Mouse (Mus musculus) thymus, adult 2 months (tissue): Measurements from ENCODE around the gene Gstm3. TPM values are rescaled to one million over a fixed set of nuclear protein-coding genes. Genes with fewer than 3 reads are reported as not detected.
"Not testable (repeated sequence)": the region's sequence is repeated elsewhere in the genome, so short reads cannot be mapped to it uniquely, and the experiment has no call there.

Experiments used
- DNase-seq: peaks from one replicate; pipeline ENCODE4 v3.0.0; 2021
- H3K27ac ChIP-seq: fragments of 200-500 bp; 2 replicates; pipeline ENCODE4 v1.5.1; 2012; ENCODE audit warnings: low read length, control low read depth; ENCODE audit not compliant: control insufficient read depth, insufficient read depth
- H3K27me3 ChIP-seq: fragments of 200-500 bp; 2 replicates; pipeline ENCODE4 v1.6.1; 2012; ENCODE audit warnings: mild to moderate bottlenecking, low read length, moderate library complexity, mixed read lengths; ENCODE audit not compliant: control insufficient read depth, insufficient read depth
- H3K36me3 ChIP-seq: fragments of 200-500 bp; 2 replicates; pipeline ENCODE4 v1.6.1; 2012; ENCODE audit warnings: mild to moderate bottlenecking, low read length, moderate library complexity; ENCODE audit not compliant: control insufficient read depth, insufficient read depth
- H3K4me1 ChIP-seq: fragments of 200-500 bp; replicated peaks from 2 replicates; pipeline ENCODE4 v1.6.1; 2012; ENCODE audit warnings: low read length; ENCODE audit not compliant: control insufficient read depth, insufficient read depth
- H3K4me3 ChIP-seq: fragments of 200-500 bp; 2 replicates; pipeline ENCODE4 v1.5.1; 2012; ENCODE audit warnings: mild to moderate bottlenecking, low read length, control low read depth, moderate library complexity; ENCODE audit not compliant: control insufficient read depth, insufficient read depth
- CTCF ChIP-seq: fragments of 200-500 bp; IDR thresholded peaks from 2 replicates; pipeline ENCODE4 v1.5.1; 2012; ENCODE audit warnings: mild to moderate bottlenecking, control low read depth, low read length, moderate library complexity, borderline replicate concordance; ENCODE audit not compliant: control insufficient read depth, poor library complexity, insufficient read depth; ENCODE audit errors: extremely low read depth
- POLR2A ChIP-seq: fragments of 200-500 bp; IDR thresholded peaks from 2 replicates; pipeline ENCODE4 v1.6.1; 2012; ENCODE audit warnings: mild to moderate bottlenecking, low read length, control low read depth, moderate library complexity; ENCODE audit not compliant: control insufficient read depth, poor library complexity, insufficient read depth; ENCODE audit errors: extremely low read depth
- WGBS: fragments of 180-500 bp; shearing (Covaris S2); methylation state at CpG from one replicate; pipeline ENCODE4 v1.1.7; 2018; 5-methylcytosine and 5-hydroxymethylcytosine counted together
- polyA plus RNA-seq: library from polyadenylated mRNA; depleted of rRNA; stranded (reverse); fragments of >200 nt; gene quantifications from 2 replicates; pipeline ENCODE4 v1.2.3, GENCODE M21; 2012

Gstm3 gene
- polyA plus RNA-seq, 1 experiment, result 1.2 TPM

DNA sequence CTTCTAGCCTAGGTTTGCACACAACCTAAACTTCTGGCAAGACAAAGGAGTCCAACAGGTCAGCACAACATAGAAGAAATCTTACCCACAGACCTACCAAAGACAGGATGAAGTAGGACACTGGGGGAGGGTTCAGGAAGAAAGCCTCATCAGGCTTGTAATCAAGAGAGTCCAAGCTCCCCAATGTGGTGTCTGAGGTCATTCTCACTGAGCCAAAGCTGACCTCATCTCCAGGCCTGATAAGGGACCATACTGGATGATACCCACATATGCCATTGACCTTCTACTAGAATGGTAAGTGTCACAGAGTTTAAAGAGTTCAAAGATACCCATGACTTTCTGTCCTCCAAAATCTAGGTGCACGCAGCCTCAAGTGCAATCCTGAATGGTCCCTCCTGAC, 5.2 kb upstream of the Gstm3 start:
- Histone ChIP-seq H3K27ac (no peak overlapping the region), H3K4me3 (no peak overlapping the region), H3K36me3 (no peaks in the 10 kb centered on the region), H3K27me3 (no peaks in the 10 kb centered on the region), H3K4me1 (no peaks in the 10 kb centered on the region)
- 97% methylated on average over 1 of the region's 1 CpGs for WGBS
- DNase-seq, result no peak
- TF ChIP-seq POLR2A (no peak), CTCF (no peak)

DNA sequence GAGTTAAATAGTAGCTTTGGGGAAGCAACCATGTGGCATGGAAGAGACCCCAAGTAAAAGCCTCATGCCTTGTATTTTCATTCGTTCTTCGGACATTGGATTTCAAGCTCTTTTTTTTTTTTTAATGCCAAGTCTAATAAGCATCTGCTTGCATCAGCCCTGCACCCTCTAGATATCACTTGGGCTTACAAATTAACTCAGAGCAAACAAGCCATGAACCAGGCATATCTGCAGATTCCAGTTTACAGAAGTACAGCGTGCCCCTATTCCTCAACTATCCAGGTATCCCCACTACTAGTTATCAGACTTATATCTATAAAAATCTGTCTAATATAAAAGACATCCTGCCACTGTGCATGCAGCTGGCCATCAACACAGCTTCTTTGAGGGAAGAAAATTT, 3.0 kb upstream of the Gstm3 start:
- H3K27me3 ChIP-seq, result no peaks in the 10 kb centered on the region
- no peak for DNase-seq
- H3K36me3 ChIP-seq, result no peaks in the 10 kb centered on the region
- no peak overlapping the region for H3K4me3 ChIP-seq
- WGBS, result 96% methylated on average over 3 of the region's 3 CpGs
- H3K27ac ChIP-seq, result no peak overlapping the region
- H3K4me1 ChIP-seq, result no peaks in the 10 kb centered on the region
- no peak for TF ChIP-seq POLR2A
- TF ChIP-seq CTCF, result no peak

DNA sequence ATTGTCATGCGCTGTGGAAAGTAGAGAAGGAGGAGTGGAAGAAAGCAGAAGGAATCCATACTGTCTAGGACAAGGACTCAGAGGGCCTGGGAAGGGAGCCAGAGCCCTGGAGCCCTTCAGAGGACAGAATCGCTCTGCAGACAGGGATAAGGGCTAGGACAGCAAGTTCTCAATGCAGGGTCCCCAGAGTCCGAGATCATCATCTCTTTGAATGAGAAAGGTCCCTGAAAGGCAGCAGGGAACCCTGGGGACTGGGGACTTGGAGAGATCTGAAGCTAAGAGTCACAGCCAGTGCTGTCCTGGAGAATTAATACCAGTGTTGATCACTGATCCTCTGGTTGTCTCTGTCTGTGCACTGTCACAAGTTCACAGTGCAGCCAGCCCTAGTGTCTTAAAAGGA, 2.0 kb upstream of the Gstm3 start:
- WGBS, result 93% methylated on average over 3 of the region's 3 CpGs
- H3K27me3 ChIP-seq, H3K36me3 ChIP-seq, H3K4me3 ChIP-seq, H3K27ac ChIP-seq, DNase-seq, H3K4me1 ChIP-seq: not testable (repeated sequence)

DNA sequence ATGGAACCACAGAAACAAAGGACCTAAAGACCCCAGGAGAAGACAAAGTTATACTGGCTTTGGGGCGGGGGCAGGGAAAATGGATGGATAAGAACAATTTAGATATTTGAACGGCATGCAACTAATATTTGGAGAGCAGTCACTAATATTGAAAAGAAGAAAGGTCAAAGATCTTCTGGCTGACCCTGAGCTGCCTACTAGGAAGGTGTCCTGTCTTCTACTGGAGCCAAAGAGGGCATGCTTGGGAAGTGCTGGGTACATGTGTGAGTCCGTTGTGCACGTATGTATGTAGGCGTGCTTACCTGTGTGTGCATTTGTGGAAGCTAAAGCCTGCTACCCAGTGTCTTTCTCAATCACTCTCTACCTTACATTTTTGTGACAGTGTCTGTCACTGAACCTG, 2.5 kb downstream of the Gstm3 start:
- Histone ChIP-seq H3K36me3 (no peaks in the 10 kb centered on the region), H3K27me3 (no peaks in the 10 kb centered on the region), H3K4me1 (no peaks in the 10 kb centered on the region), H3K27ac (no peak overlapping the region), H3K4me3 (no peak overlapping the region)
- TF ChIP-seq POLR2A (no peak), CTCF (no peak)
- no peak for DNase-seq
- WGBS, result 97% methylated on average over 5 of the region's 5 CpGs

DNA sequence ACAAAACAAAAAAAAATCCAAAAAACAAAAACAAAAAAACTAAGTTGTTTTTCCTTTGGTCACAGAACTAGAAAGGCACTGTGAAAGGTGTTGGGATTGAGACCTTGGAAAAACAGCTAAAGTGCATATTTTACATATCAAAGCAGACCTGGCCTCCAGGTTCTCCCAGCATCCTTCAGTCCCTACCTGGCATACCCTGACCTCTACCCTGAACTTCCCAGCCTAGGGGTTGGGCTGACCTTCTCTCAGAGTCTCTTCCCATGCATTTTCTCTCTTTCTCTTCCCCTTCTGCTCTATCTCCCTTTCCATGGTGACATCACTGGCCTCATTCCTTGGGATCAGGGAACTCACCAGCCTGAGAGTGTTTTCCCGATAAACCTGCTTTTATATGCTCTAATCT, 3.5 kb downstream of the Gstm3 start:
- H3K4me3 ChIP-seq, result no peak overlapping the region
- H3K36me3 ChIP-seq, result no peaks in the 10 kb centered on the region
- H3K27me3 ChIP-seq, result no peaks in the 10 kb centered on the region
- no peak for DNase-seq
- no peaks in the 10 kb centered on the region for H3K4me1 ChIP-seq
- TF ChIP-seq CTCF (no peak), POLR2A (no peak)
- no peak overlapping the region for H3K27ac ChIP-seq
- WGBS, result 97% methylated on average over 1 of the region's 1 CpGs

DNA sequence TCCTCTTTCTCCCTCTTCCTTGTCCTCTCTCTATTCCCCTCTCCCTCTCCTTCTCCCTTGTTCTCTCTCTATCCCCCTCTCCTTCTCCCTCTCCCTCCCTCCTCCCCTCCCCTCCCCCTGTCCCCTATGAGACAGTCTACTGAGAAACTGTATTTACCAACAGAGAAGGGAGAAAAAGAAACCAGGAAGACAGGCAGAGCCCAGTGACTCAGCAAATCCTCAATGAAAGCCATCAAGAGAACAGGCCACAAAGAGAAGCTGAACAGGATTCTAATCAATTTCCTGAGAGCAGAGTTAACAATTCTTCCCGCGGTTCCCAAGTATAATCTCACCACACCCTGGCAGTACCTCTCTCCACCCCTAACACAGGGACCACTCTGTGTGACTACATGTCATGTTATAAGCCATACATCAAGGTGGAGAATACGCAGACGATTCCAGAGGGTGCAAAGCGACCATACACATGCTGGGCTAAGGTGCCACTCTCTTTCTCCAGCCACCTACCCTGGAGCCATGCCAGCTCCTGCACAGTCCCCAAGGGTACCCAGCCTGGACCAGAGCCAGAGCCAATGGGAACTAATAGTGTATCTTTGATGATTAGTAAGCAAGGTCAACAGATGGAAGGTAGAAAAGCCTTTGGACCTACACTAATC, 4.3 kb downstream of the Gstm3 start:
- no peak overlapping the region for H3K27ac ChIP-seq
- 56% methylated on average over 5 of the region's 5 CpGs for WGBS

DNA sequence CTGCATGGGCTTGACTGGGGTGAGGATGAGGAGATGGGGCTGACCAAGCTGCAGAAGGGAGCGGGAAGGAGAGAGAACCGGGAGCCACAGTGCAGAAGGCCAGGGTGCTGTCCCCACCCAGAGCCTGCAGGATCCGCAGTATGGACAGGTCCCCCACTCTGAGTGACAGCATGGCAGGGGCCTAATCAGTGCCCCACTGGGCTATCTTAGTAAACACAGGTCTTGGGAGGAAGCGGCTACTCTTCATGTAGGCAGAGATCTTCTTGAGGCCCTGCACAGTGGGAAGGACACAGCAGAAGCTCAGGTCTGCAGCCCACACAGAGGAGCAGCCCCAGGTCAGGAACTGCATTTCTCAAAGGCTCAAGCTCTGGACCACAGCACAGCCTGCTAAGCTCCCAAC, 5.1 kb downstream of the Gstm3 start:
- DNase-seq, result no peak
- Histone ChIP-seq H3K27ac (no peak overlapping the region), H3K4me1 (no peaks in the 10 kb centered on the region), H3K27me3 (no peaks in the 10 kb centered on the region), H3K4me3 (no peak overlapping the region), H3K36me3 (no peaks in the 10 kb centered on the region)
- TF ChIP-seq CTCF, result no peak
- TF ChIP-seq POLR2A, result no peak
- 100% methylated on average over 4 of the region's 4 CpGs for WGBS

More for the DNA sequence above, 4.3 kb downstream of the Gstm3 start:
- H3K4me3 ChIP-seq, result no peak overlapping the region
- TF ChIP-seq POLR2A, result no peak
- TF ChIP-seq CTCF, result no peak
- no peaks in the 10 kb centered on the region for H3K36me3 ChIP-seq
- DNase-seq, result no peak
- no peaks in the 10 kb centered on the region for H3K27me3 ChIP-seq
- no peaks in the 10 kb centered on the region for H3K4me1 ChIP-seq

DNA sequence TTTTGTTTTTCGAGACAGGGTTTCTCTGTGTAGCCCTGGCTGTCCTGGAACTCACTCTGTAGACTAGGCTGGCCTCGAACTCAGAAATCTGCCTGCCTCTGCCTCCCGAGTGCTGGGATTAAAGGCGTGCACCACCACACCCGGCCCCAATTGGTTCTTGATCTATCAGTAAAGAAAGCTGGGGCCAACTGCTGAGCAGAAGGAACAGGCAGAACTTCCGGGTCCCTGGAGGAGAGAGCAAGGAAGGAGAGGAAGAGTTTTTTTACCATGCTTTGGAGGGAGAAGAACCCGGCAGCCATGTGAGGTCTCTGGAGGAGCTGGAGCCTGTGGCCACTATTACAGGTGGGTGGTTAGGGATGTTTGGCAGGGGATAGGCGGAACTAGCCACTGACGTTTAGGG, 13.8 kb downstream of the Gstm3 start:
- H3K4me3 ChIP-seq, H3K27me3 ChIP-seq, H3K27ac ChIP-seq, H3K36me3 ChIP-seq, H3K4me1 ChIP-seq, DNase-seq: not testable (repeated sequence)
- 93% methylated on average over 9 of the region's 9 CpGs for WGBS
